Mouse (Mus musculus): ENCODE data around the gene Zfhx3. TPM values are rescaled to one million over a fixed set of nuclear protein-coding genes. Genes with fewer than 3 reads are reported as not detected.

Zfhx3 gene
- total RNA-seq, 2 experiments from 2014 or later, result 7.2 to 8.3 TPM

DNA sequence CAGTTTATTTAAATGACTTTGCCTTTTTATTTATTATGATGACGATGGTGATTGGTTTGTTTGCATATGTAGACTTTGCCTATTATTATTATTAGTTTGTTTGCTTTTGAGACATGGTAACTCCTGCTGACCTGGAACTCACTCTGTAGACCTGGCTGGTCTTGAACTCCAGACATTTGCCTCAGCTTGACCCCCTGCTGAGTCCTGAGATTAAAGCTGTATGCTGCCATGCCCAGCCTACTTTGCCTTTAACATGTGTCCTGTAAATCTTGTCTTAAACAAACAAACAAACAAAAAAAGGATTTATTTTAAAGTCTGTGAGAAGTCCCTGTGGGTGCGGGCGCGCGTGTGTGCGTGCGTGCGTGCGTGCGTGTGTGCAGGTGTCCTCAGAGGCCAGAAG lies 783.2 kb downstream of the Zfhx3 start:
- DNase-seq, result no peak
- intact Hi-C loops (cut with DNase I), result no loop called here

DNA sequence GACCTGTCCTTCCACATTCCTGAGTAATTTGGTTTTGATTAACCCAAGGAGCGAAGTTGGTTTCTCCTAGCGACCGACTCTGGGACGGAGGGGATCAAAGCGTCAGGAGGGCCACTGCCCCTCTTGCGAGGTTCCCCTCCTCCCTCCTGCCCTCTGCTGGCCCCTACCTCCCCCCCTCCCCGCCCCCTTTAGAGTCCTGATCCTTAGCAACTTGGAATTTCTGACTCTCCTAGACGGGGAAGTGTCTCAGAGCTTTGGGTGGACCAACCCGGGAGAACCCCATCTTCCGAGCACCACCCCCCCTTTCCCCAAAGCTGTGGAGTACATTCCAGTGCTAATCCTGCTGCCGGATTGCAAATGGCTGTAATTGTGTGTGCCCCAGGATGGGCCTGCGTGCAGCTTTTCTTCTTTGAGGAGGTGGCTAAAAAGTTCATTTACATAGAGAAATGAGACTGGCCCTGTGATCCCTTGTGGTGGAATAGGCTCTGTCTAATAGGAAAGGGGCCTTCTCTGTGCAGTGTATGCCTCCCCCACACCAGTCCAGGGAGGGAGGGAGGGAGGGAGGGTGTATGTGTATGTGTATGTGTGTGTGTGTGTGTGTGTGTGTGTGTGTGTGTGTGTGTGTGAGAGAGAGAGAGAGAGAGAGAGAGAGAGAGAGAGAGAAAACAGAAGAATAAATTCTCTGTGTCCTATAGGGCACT lies 784.2 kb downstream of the Zfhx3 start:
- intact Hi-C loops (cut with DNase I), result no loop called here
- DNase-seq, result no peak

DNA sequence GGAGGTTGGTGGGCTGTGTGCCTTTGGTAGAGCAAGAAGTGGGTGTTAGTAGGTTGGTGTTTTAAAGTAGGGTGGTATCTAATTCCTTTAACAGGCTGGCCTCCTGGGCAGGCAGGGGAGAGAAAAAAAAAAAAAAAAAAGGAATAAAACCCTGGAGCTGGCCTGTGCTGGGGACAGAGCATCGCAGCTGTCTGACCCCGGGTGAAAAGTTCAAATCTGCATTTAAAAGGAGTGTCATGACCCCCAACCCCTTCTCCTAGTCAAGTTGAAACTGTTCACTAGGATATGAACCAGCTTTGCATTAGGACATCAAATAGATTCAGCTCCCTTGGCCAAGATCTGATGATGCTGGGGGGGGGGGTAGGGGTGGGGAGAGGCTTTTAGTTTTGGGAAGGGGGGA lies 786.7 kb downstream of the Zfhx3 start:
- no peak for DNase-seq
- intact Hi-C loops (cut with DNase I), result no loop called here

DNA sequence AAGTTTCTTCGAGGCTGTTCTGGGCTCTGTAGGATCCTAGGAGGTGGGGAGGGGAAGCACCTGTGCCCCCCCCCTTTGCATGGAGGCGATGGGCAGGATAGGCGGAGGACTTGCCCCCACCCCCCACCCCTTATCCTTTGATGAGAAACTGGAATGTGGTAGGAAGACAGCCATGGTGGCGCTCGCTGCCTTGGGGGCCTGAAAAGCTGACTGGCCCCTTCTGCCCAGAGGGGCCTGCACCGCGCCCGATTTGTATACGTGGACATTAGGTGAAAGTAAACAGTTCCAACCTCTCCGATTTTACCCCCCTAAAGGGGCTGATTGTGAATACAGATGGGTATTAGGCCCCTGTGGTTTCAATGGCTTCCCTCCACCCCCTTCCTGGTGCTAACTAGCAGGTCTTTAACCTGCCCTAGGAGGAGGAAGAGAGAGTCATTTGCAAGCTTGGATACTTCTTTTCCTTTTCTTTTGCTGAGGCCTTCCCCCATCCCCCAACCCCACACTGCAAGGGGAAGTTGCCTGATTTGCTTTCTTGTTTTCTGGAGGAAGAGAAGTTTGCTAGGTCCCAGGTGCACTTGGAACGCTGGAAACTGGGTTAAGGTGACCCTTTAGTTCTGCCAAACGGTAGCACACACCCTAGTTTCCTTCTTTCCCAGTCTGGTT lies 787.4 kb downstream of the Zfhx3 start:
- intact Hi-C loops (cut with DNase I), result no loop called here
- no peak for DNase-seq

DNA sequence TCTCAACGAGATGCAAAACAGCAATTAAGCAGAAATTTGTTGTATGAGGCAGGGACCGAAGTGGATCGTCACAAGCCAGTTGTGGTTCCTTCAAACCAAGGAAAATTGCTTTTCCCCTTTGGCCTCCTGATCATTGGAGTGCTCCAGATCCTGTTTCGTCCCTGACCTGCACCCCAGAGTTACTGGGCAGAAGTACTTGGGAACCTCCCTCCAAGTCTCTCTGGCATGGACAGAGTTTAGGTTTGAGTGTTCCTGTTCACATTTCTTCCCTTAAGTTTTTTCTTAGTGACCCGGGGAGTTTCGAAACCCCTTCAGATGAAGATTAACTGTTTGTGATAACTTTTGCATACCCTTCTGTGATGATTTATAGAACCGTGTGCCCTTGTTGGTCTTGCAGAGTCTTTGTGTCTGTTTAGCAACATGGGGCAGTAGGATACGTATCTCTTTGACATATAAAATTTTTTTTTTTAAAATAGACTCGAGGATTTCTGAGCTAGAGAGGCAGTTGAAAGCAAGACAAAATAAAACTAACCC lies 788.5 kb downstream of the Zfhx3 start:
- intact Hi-C loops (cut with DNase I), result no loop called here

DNA sequence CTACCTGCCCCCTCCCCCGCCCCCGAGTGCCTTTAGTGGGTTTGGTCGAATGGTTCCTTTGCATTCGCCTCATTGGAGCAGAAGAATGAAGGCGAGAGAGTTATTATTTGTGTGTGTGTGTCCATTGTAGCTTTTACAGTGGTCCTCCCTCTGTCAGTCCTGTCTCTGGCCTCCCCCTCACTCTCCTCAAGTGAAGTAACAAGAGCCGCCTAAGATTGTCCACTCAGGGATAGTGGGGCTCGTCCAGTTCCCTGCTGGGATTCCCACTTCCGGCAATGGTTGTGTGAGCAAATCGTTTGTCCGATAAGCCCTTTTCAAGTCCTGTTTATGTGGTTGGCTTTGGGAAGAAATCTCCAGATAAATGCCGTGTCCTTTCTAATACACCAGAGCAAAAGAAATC lies 790.1 kb downstream of the Zfhx3 start:
- DNase-seq, result no peak
- intact Hi-C loops (cut with DNase I), result no loop called here

More for the DNA sequence above, 788.5 kb downstream of the Zfhx3 start:
- DNase-seq, result no peak

DNA sequence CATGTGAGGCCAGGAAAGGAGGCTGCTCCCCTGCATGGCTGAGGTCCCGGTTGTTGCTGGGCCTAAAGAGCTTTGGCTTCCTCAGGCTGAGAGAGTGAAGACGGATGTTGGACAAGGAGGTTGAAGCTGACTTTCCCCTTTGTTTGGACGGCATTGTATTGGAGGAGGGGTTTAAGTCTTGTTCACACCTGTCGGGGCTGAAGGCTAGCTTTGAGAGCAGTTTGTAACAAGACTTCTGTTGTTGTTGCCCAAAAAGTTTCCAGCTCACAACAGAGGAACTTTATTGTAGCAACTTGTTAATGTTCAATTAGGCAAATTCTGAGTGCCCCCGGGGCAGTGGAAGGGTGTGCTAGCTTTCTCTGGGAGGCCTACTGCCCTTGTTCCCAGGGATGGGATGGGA lies 790.9 kb downstream of the Zfhx3 start:
- no peak for DNase-seq
- intact Hi-C loops (cut with DNase I), result no loop called here

DNA sequence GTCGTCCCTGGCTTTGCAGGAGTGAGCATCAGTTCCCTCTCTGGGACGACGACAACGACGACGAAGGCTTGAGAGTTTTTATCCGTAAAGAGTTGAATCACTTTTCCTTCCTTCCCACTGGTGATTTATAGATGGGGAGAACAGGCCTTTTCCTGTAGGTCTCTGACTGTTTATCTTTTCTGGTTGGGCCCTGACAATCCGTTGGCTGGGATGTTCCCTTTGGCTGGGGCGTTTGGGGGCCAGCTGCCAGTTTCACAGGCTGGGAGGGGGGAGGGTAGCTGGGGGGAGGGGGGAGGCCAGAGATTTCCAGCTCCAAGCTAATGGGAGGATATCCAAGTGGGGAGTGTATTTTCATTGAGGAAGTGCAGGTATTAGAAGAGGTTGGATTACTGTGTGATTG lies 794.0 kb downstream of the Zfhx3 start:
- DNase-seq, result no peak
- intact Hi-C loops (cut with DNase I), result no loop called here

DNA sequence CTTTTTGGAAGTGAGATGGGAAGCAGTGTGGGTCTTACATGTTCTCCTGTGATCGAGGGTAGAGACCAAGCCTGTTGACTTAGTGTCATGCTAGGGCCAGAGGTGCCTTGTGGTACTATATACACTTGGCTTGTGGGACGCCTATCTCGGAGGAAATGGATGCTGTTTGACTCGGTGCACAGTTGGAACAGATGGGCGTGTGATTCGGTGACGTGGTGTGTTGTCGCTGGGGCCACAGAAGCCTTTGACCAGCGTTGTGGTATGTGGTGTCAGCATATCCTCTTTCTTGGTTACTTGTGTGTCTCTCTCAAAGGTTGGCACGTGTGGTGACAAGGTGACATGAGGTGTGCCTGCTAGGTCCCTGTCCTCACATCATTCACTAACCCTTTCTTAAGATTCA lies 795.7 kb downstream of the Zfhx3 start:
- no peak for DNase-seq
- intact Hi-C loops (cut with DNase I), result no loop called here

DNA sequence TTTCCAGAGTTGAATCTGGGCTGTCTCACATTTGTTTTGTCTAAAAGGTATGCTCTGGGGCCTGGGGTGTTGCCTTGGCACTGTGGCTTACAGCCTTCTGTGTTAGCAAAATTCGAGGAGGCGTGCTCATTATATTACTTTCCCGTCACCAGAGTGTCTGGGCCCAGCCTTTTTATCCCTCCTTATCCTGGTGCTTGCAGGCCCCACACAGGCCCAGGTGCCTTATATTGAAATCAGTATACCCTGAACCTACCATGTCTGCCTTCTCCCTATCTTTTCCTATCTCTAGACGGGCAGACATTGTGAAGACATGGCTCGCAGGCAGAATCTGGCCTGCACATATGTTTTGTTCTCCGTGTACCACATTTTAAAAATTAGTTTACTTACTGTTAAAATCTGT lies 797.1 kb downstream of the Zfhx3 start:
- no peak for DNase-seq

DNA sequence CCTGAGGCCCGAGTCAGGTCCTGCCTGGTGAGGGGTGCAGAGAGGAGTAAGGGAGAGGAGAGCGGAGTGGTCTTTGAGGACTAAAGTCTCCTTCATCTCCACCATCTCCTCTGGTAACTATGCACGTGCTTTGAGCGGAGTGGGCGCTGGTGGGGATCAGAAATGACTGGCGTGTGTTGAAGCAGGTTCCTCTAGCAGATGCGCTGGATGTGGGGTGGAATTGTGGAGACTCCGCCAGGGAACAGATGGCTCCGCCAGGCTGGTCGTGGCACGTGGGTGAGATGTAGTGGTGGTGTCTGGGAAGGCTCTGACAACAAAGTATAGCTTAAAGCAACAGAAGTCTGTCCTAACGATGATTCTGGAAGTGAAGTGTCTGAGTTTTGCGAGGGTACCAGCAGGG lies 798.0 kb downstream of the Zfhx3 start:
- DNase-seq, result no peak
- intact Hi-C loops (cut with DNase I), result no loop called here

More for the DNA sequence above, 797.1 kb downstream of the Zfhx3 start:
- intact Hi-C loops (cut with DNase I), result no loop called here

DNA sequence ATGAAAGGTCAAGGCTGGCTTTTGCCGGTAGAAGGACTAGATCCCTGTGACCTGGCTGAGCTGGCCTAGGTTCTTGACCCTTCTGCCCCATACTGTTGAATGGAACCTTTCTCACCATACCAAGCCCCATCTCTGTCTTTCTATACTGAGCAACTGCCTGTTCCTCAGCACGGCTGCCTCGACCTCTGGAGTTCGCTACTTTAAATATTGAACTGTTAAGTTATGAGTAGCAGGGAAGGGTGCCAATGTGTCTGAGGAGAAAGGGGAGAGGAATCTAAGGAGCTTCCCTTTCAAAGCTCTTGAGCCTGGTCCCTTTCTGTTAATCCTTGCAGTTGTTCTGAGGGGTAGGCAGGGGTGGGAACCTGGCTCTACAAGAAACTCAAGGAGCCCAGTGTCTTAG lies 799.2 kb downstream of the Zfhx3 start:
- no peak for DNase-seq
- intact Hi-C loops (cut with DNase I), result no loop called here

DNA sequence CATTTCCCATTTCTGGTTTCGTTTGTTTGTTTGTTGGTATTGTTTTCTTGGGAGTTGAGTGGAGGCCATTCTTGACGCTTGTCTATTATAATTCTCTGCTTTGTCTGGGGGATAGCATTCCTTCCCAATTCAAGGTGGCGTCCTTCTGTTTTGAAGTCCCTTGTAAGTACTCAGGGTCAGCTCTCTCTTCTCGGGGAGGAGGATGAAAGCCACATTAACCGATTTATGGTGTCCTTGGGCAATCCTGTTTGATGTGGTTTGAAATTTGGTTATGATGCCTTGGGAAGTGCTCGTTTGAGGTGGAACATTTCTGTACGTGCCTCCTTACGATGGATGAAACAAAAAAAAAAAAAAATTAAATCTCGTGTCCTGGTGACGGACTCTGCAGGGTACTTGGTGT lies 800.0 kb downstream of the Zfhx3 start:
- intact Hi-C loops (cut with DNase I), result no loop called here
- no peak for DNase-seq

DNA sequence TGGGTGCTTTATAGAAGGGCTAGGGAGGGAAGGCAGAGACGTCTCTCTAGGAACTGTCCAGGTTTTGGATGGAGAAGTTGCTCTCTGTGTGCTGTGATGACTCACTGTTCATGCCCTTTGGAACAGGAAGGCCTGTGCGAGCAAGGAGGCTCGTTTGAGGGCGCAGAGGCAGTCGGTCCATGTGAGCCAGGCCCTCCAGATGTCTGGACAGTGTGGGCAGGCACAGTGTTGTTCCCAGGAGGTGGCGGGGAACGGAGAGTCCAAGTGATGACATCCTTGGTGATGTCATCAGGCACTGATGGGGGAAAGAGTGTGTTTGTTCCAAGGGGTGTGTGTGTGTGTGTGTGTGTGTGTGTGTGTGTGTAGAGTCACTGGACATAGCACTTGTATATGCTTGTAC lies 800.8 kb downstream of the Zfhx3 start:
- intact Hi-C loops (cut with DNase I), result no loop called here

DNA sequence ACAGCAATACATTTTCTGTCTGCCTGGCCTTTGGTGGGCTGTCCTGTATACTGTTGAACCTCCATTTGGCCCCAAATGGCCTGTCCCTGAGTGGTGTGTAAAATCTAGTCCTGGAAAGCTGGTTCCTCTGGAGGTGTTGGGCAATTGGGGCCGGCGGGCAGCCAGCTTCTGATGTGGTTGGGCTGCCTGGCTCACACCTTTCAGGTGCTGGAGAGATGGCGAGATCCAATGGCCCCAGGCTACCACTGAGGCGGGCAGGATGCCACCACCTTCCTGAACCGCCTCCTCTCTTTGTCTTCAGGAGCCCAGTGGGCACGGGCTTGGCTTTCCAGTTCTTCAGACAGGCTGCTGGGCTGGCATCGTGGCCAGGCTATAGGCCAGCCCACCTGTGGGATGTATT lies 803.1 kb downstream of the Zfhx3 start:
- intact Hi-C loops (cut with DNase I), result no loop called here

More for the DNA sequence above, 800.8 kb downstream of the Zfhx3 start:
- peak; percentile 47 to 48 for DNase-seq

DNA sequence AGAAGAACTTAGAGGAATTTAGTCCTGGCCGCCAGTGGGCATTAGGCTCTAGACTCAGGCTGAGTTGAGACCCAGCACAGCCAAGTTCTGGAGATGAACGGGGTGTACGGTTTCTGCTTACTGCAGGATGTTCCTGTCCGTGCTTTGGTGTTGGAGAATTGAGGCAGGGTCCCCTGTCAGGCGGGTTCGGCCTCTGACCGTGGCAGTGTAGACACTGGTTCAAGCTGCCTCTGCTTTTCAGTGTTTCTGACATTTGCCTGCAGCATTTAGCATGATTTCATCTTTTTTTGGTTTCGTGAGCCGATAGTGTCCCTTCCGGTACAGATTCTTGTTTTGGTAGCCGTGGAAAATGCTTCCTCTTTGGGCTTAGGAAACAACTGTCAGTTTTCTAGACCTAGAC lies 805.7 kb downstream of the Zfhx3 start:
- intact Hi-C loops (cut with DNase I), result no loop called here
- DNase-seq, result no peak

More for the DNA sequence above, 803.1 kb downstream of the Zfhx3 start:
- no peak for DNase-seq

DNA sequence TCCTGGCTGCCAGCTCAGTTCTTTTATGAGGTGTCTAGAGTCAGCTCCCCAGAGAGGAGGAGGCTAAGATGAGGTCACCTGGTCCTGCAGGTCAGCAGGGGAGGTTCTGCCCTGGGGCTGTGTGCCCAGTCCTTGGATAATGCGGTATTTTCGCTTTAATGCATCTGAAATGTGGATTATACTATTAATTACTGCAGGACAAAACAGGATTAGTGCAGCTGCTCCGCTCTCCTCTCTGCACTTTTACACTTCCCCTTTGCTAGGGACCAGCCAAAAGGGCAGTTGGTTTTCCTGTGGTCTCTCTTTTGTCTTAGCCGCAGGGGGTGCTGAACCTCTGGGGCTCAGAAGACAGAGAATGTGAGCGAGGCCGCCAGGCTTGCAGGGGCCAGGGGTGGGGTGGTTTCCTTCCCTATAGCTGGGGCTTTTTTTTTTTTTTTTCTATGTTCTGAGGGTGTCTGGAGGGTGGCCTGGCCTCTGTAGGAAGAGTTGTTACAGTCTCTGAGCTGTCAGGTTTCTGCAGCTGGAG lies 806.5 kb downstream of the Zfhx3 start:
- no peak for DNase-seq
- intact Hi-C loops (cut with DNase I), result no loop called here

DNA sequence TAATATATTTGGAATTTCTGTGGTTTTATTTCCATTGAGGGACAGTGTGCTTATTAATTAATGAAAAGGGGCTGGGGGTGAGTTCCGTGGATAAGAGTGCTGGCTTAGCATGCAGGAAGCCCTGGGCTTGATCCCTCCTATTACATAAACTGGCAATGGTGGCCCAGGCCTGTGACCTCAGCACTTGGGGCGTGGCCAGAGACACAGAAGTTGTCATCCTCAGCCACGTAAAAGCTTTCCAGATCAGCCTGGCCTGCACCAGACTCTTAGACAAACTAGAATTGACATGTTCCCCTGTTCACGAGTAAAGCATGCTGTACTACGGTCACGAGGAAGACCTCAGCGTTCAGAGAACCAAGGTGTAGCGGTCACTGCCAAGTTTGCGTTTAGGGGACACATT lies 808.4 kb downstream of the Zfhx3 start:
- peak in 1 of 2 experiments; percentile 41 for DNase-seq
- intact Hi-C loops (cut with DNase I), result no loop called here

DNA sequence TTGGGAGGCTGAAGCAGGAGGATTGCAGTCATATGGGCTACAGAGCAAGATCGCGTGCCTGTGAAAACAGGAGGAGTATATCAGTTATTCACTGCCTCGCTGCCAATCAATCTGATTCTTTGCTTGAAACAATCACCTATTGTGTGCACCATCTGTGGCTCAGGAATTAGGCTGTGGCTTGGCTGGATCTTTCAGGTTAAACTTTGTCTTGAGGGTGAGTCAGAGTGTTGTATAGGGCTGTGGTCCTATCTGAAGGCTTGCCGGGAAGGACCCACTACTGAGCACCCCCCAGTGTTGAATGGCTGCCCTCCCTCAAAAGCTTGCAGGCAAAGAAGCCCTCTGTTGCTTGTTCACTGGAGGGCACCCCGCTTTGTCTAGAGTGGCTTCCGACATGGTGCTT lies 812.1 kb downstream of the Zfhx3 start:
- intact Hi-C loops (cut with DNase I), result no loop called here
- DNase-seq, result no peak

DNA sequence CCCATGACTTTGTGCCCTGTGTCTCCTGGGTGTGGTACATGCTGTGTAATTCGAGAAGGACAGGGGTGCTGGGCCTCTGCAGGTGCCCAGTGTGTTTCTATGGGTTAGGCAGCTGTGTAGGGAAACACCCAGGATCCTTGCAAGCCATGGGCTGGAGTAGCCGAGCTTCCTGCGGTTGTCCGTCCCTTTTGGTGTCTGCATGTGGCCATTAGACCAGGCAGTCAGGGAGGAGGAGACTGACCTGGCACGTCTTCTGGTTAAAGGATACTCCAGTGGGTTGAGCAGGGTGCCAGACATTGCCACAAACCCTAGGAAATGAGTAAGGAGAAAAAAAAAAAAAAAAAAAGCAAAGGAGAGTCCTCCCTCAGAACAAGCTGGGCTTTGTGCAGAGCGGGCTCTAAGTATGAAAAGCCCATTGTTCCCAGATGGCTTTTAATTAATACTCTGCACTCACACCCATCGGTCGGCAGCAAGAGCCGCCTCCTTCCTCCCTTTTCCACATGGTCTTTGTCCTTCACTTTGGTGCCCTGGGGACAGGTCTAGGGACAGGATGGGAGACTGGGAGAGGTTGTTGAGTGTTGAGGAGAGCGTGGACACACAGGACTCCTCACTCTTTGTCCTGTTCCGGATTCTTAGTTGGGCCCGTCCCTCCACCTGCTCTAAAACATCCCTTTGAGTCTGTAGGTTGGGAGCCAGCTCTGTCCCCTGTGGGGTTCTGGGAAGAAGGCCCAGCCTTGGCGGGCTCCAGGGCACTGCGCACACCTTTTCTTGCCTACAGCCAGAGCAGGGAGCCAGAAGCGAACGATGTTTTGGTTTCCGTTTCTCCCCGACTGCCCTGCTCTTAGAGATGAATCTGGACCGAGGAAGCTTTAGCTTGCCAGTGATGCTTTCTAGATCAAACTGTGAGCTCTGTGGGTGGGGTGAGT lies 813.2 kb downstream of the Zfhx3 start:
- intact Hi-C loops (cut with DNase I), result no loop called here
- no peak for DNase-seq
